Mouse (Mus musculus): ENCODE measurements around the gene Atp5h. TPM values are rescaled to one million over a fixed set of nuclear protein-coding genes. Genes with fewer than 3 reads are reported as not detected.

The Atp5h gene
- polyA plus RNA-seq, 1 experiment: 393 TPM

GRCm38 (mm10) chr11:115439326-115439725, 19.6 kb upstream of the Atp5h start:
- H3K27ac ChIP-seq (ENCODE audit: insufficient read depth, low read depth, low read length): peak overlapping the region; percentile 60
- TF ChIP-seq CTCF (IDR thresholded peaks at IDR 0.05; ENCODE audit: low read depth, low read length): no peak
- no peak for TF ChIP-seq POLR2A (IDR thresholded peaks at IDR 0.05; ENCODE audit: borderline replicate concordance, low read depth, low read length)

GRCm38 (mm10) chr11:115437571-115438122, 17.9 kb upstream of the Atp5h start:
- Histone ChIP-seq H3K27ac (ENCODE audit: insufficient read depth, low read depth, low read length) (no peak overlapping the region), H3K4me1 (ENCODE audit: control insufficient read depth, insufficient read depth, low read length) (peaks cover 26% of the 10 kb centered on the region), H3K4me3 (ENCODE audit: insufficient read depth, low read length) (no peak overlapping the region)
- no peak for TF ChIP-seq CTCF (IDR thresholded peaks at IDR 0.05; ENCODE audit: low read depth, low read length)
- no peak for TF ChIP-seq POLR2A (IDR thresholded peaks at IDR 0.05; ENCODE audit: borderline replicate concordance, low read depth, low read length)

More at GRCm38 (mm10) chr11:115439326-115439725, 19.6 kb upstream of the Atp5h start:
- H3K4me1 ChIP-seq (ENCODE audit: control insufficient read depth, insufficient read depth, low read length): peaks cover 26% of the 10 kb centered on the region
- H3K4me3 ChIP-seq (ENCODE audit: insufficient read depth, low read length): no peak overlapping the region

DNA sequence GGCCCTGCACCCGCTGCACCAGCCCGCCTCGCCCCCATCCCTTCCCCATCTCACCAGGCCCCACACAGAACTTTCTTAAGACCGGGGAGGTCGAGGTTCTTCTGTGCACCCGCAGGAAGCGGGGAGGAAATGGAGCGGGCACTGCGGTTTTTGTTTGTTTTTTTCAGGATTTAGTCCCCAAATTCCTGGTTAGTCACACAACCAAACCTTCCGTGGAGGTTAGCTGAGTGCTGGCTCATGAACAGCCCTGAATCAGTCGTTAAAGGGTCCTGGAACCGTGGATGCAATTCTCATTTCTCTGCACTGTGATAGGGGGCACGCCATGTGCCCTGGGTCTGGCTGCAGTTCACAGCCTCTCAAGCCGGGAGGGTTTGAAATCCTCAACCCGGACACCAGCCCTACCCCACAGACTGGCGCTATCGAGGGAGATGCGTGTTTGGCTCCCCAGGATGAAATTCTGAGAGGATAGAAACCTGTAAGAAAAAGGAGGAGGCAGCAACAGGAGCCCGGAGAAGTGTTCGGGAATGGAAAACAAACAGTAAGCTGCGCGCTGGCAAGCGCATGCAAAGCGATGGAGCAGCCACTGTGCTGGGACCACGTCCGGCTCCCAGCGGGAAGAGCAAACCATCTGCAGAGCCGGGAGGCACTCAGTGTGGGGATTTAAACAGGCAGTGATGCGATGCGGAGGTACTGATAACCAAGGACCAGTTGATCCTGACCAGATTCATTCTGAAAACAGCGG, 16.0 kb upstream of the Atp5h start:
- H3K4me3 ChIP-seq (ENCODE audit: insufficient read depth, low read length): no peak overlapping the region
- peaks cover 24% of the 10 kb centered on the region for H3K4me1 ChIP-seq (ENCODE audit: control insufficient read depth, insufficient read depth, low read length)
- TF ChIP-seq POLR2A (IDR thresholded peaks at IDR 0.05; ENCODE audit: borderline replicate concordance, low read depth, low read length): no peak
- no peak for TF ChIP-seq CTCF (IDR thresholded peaks at IDR 0.05; ENCODE audit: low read depth, low read length)
- no peak overlapping the region for H3K27ac ChIP-seq (ENCODE audit: insufficient read depth, low read depth, low read length)

GRCm38 (mm10) chr11:115433342-115433741, 13.6 kb upstream of the Atp5h start:
- H3K4me3 ChIP-seq (ENCODE audit: insufficient read depth, low read length): no peak overlapping the region

DNA sequence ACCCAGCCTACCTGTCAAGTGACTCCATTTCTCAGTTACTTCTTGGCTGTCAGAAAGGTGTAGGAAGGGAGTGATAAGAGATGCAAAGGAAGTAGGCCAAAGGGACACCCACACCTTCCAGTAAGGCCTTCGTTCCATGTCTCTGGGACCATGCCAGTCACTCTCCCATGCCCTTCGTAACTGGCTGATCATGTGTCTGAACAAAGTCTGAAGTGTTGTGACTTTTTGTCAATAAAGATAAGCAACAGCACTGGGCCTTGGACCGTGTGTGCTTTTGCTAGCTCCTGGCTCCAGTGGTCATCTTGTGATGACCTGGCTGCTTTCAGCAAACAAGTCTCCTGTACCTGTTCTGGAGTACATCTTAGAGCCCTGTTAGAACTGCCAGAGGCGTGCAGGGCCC, 13.1 kb upstream of the Atp5h start:
- no peak overlapping the region for H3K4me3 ChIP-seq (ENCODE audit: insufficient read depth, low read length)
- TF ChIP-seq POLR2A (IDR thresholded peaks at IDR 0.05; ENCODE audit: borderline replicate concordance, low read depth, low read length) (no peak), CTCF (IDR thresholded peaks at IDR 0.05; ENCODE audit: low read depth, low read length) (no peak)
- peaks cover 10% of the 10 kb centered on the region for H3K4me1 ChIP-seq (ENCODE audit: control insufficient read depth, insufficient read depth, low read length)
- H3K27ac ChIP-seq (ENCODE audit: insufficient read depth, low read depth, low read length): no peak overlapping the region

More at GRCm38 (mm10) chr11:115433342-115433741, 13.6 kb upstream of the Atp5h start:
- Histone ChIP-seq H3K27ac (ENCODE audit: insufficient read depth, low read depth, low read length) (no peak overlapping the region), H3K4me1 (ENCODE audit: control insufficient read depth, insufficient read depth, low read length) (peaks cover 11% of the 10 kb centered on the region)
- no peak for TF ChIP-seq CTCF (IDR thresholded peaks at IDR 0.05; ENCODE audit: low read depth, low read length)
- no peak for TF ChIP-seq POLR2A (IDR thresholded peaks at IDR 0.05; ENCODE audit: borderline replicate concordance, low read depth, low read length)

DNA sequence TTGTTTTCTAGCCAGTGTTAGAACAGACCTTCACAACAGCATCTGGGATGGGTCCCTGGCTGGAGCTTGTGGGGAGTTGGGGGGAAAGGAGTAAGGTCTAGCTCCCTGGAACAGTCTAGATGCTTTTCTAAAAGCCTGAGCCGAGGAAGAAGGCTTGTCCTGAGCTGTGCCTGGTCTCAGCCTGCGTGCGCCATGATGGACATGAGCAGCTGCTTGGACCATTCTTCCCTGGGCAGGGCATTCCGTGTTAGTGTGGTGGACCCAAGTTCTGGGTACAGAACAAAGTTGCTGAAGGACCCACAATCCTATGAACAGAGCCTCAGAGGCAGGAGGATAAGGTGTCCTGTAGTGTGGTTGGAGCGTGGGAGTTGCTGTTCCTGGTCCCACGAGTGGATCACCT, 10.8 kb upstream of the Atp5h start:
- H3K27ac ChIP-seq (ENCODE audit: insufficient read depth, low read depth, low read length): no peak overlapping the region
- 0 out of 2 replicates have a peak, but pooled peaks cover 2% of the 10 kb centered on the region for H3K4me1 ChIP-seq (ENCODE audit: control insufficient read depth, insufficient read depth, low read length)
- no peak overlapping the region for H3K4me3 ChIP-seq (ENCODE audit: insufficient read depth, low read length)
- no peak for TF ChIP-seq CTCF (IDR thresholded peaks at IDR 0.05; ENCODE audit: low read depth, low read length)
- no peak for TF ChIP-seq POLR2A (IDR thresholded peaks at IDR 0.05; ENCODE audit: borderline replicate concordance, low read depth, low read length)

DNA sequence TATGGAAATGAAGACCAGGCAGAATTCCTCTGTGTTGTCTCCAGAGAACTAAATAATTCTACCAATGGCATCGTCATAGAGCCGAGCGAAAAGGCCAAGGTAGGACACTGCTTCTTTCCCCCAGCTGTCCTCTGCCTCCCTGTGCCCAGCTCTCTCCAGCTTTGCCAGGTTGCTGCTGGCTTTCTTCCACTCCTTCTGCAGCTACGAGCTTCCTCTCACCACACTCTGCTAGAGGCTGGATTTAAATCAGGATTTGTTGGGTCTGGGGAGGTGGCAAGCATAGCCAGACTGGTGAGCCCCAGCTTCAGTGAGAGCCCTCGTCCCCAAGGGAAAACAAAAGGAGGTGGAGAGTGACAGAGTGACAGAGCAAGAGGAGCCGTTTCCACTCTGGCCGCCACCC, 9.5 kb upstream of the Atp5h start:
- Histone ChIP-seq H3K27ac (ENCODE audit: insufficient read depth, low read depth, low read length) (no peak overlapping the region), H3K4me3 (ENCODE audit: insufficient read depth, low read length) (no peak overlapping the region), H3K4me1 (ENCODE audit: control insufficient read depth, insufficient read depth, low read length) (no peaks in the 10 kb centered on the region)
- TF ChIP-seq CTCF (IDR thresholded peaks at IDR 0.05; ENCODE audit: low read depth, low read length) (no peak), POLR2A (IDR thresholded peaks at IDR 0.05; ENCODE audit: borderline replicate concordance, low read depth, low read length) (no peak)

DNA sequence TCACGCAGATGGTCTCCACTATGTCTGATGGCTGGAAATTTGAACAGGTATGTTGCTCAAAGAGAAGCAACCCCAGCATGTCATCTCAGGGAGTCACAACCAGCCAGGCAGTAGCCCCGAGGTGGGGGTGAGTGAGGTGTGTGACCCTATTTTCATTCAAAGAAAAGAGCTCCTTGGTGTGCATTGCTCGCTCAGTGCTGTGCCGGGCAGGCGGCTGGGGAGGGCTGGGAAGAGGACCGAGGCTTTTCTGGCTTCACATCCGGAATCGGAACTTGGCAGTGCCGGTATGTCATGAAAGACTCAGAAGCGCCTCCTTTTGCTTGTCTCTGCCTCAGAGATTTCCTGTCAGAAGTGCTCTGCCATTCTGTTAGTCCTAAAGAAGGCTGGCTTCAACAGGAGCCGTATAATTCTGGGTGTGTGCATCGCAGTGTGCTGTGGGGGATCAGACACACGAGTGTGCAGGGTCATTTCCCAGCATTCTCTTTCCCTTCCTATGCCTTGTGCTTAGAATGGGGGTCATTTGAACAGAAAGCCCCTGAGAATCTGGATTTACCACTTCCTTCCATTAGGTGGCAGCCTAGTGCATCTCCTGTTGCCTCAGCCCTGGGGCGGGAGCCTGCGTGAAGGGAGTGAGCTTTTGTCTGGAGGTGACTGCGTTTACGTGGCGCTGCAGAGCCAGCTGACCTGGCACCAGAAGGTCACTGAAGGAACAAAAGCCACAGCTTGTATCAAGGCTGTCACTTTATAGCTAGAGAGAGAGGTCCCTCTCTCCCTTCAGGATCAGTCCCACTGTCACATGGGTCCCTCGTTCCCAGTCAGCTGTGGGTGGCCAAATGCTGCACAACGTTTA, 7.9 kb upstream of the Atp5h start:
- Histone ChIP-seq H3K4me1 (ENCODE audit: control insufficient read depth, insufficient read depth, low read length) (peaks cover 3% of the 10 kb centered on the region), H3K27ac (ENCODE audit: insufficient read depth, low read depth, low read length) (no peak overlapping the region), H3K4me3 (ENCODE audit: insufficient read depth, low read length) (no peak overlapping the region)
- TF ChIP-seq POLR2A (IDR thresholded peaks at IDR 0.05; ENCODE audit: borderline replicate concordance, low read depth, low read length) (no peak), CTCF (IDR thresholded peaks at IDR 0.05; ENCODE audit: low read depth, low read length) (peak; percentile 59)

DNA sequence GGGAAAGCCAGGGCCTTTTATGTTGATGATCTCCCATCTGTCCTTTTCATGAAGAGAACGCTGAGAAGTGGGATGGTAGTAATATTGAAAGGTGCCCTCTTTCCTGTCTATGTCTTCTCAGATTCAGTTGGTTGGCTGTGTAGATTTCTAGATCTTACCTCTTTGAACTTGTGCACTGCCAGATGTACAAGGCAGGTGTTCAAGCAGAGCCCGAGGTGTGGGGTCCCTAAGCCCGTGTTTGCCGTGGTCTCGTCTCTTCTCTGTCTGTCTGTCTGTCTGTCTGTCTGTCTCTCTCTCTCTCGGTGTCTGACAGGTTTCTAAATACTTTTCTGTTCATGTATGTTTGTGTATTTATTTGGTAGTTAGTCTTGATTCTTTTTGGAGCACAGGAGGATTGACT, 5.9 kb upstream of the Atp5h start:
- Histone ChIP-seq H3K4me3 (ENCODE audit: insufficient read depth, low read length) (no peak overlapping the region), H3K4me1 (ENCODE audit: control insufficient read depth, insufficient read depth, low read length) (peaks cover 16% of the 10 kb centered on the region), H3K27ac (ENCODE audit: insufficient read depth, low read depth, low read length) (no peak overlapping the region)
- no peak for TF ChIP-seq POLR2A (IDR thresholded peaks at IDR 0.05; ENCODE audit: borderline replicate concordance, low read depth, low read length)
- no peak for TF ChIP-seq CTCF (IDR thresholded peaks at IDR 0.05; ENCODE audit: low read depth, low read length)
